Mouse (Mus musculus) kidney, postnatal 14 days (tissue): ENCODE measurements at regions not wholly inside any gene's neighbourhood (a gene's known extent, or its start where the extent isn't known, plus 50 kb on each side); places are given as distances from the start of the nearest gene placed in this dataset.

Experiments
- DNase-seq: peaks from one replicate; pipeline ENCODE4 v3.0.0; 2022; ENCODE audit warnings: mixed read lengths

DNA sequence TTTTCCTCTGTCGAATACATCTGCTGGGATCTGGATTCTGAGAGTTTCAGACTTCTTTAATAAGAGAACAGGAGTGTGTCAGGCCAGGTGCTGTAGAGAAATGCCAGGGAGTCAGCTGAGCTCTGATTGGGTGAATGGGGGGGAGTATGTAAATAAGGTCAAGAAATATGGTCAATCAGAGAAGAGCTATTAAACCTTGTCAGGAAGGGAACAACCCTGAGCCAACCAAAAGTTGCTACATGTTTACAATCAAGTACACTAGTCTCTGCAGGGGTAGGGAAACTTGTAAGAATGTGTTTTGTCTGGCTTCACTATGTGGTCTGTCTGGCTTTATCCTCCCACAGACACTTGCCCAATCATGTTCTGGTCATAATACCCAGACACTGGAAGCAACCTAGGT lies 60.4 kb upstream of the Thpo start:
- no peak for DNase-seq
